Mouse (Mus musculus) monocyte, adult 2 months (primary cell): ENCODE data around the gene Sgca.
A peak's percentile ranks its signal among the peaks of the same experiment; 100 is the strongest.
"Not testable (repeated sequence)": the region's sequence is repeated elsewhere in the genome, so short reads cannot be mapped to it uniquely, and the experiment has no call there.

Source experiments
- DNase-seq, 2 experiments: peaks; one replicate each; pipeline ENCODE4 v3.0.0; 2022; ENCODE audit warnings: low spot score in 2 of 2, low read depth in 1 of 2

The Sgca gene

GRCm38 (mm10) chr11:94976199-94976598 is at the start of gene Sgca:
Gene Sgca, minus strand, starts transcription at chr11:94976327.
- DNase-seq, result no peak

DNA sequence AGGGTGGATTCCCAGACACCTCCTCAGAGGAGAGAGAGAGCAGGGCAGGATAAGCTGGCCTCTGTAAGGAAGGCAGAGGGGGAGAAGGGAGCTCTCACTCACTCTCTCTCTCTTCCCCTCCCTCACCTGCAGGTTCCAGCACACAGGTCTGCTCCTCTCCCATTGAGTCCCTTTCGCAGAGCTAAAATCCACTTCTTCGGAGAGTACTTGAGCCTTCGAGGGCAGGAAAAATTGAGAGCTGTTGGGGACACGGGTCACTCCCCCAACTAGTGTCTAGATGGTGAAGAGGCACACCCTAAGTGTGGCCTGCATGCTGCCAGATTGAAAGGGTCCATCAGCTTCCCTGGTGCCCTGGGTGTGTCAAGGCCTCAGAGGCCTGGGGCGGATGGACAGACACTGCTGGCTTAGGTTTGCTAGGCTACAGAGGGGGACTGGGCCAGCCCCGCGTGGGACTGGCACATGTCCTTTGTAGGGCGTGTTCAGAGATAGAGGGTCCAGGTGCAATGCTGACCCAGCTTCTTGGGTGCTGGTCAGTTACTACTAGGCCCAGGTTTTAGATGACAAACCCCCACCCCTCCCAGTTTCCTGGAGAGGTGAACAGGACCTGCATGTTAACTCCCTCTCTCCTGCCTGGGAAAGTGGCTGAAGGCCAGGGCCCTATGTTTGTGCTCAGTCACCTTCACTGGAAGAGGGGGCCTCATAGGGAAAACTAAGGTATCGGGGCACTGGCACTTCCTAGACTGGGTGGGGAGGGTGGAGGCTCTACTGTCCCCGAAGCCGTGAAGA is 49.3 kb upstream of the Sgca start:
- no peak for DNase-seq

GRCm38 (mm10) chr11:95024439-95025184 is 48.5 kb upstream of the Sgca start:
- no peak for DNase-seq

GRCm38 (mm10) chr11:95023481-95023880 is 47.4 kb upstream of the Sgca start:
- DNase-seq, result no peak

- no peak for DNase-seq
Measured at GRCm38 (mm10) chr11:95022237-95022992, 46.3 kb upstream of the Sgca start.

DNA sequence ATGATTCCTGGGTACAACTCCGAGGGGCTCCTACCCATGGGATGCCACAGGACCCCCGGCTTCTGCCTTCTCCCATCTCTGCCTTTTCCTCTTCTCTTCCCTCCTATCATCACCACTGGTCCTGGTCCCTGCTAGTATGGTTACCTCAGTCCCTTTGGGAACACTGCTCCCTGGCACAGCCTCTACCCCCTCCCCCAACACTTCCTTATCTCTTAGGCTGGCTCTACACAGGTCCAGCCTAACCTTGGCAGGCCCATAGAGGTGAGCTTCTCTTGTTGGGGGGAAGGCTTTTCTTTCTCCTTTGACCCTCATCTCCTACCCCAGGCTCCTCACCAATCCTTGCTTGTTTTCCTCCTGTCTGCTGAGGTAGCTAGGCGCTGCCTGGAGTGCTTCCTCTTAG is 39.4 kb upstream of the Sgca start:
- no peak for DNase-seq

DNA sequence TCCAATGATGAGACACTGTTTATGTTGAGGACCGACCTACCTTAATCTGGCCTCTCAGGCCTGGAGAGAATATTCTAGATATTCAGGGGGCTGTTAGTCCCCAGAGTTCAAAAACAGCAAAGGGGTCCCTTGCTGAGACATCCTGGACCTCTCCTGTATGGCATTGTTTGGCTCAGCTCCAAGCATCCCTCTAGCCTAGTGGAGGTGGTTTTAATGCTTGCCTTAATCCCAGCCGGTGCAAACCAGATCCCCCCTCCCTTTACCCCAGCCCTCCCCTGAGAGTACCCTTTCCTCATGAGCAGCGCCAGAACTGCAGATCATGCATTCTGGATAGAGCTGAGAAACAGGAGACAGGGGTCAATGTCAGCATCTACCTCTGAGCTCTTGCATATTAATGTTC is 36.4 kb upstream of the Sgca start:
- DNase-seq, result no peak

- no peak for DNase-seq
Measured at GRCm38 (mm10) chr11:95012075-95012474, 35.9 kb upstream of the Sgca start.

- no peak for DNase-seq
Measured at GRCm38 (mm10) chr11:95011416-95011815, 35.3 kb upstream of the Sgca start.

- DNase-seq, result not testable (repeated sequence)
Measured at GRCm38 (mm10) chr11:95010841-95011403, 34.8 kb upstream of the Sgca start.

- DNase-seq, result no peak
Measured at GRCm38 (mm10) chr11:95010141-95010739, 34.1 kb upstream of the Sgca start.

- no peak for DNase-seq
Measured at GRCm38 (mm10) chr11:95009629-95010014, 33.5 kb upstream of the Sgca start, which contains the start of gene Samd14. Gene Samd14, plus strand, starts transcription at chr11:95009879.

DNA sequence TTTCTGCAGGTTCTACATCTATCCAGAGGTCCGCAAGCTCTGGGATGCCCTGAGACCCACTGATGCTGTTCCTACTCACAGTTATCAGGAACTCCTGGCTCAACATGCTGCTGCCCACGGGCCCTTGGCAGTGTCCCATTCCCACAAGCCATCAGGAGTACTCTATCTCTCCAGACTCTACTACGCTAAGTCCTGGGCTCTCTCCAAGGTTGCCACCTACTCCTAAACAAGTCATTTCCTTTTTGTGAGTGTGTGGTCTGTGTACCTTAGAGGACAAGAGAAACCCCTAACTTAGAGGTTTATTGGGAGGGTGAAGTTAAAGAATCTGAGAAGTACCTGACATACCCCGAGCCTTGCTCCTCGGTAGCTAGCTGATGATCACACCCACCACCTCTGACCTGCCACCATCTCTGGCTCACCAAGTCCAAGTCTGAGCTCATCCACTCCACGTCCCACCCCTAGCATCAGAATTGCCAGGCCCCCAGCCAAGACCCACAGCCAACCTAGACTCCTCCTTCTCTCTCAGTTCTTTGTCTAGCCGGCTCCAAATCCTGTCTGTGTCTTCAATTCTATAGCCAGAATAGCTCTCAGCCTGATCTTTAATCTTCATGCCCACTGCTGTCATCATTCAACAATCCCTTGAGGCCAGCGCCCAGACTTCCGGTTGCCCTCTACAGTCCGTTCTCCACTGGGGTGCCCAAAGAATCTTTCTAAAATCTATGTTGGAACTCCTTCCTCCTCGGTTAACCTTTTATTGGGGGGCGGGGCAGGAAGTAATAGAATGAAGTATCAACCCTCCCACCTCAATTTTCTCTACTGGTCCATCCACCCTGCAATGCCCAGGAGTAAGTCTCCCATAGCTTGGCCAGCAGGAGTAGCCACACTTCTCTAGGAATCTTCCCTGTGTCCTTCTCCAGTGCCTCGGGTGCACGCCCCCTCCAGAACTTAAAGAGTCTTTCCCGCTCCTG is 32.8 kb upstream of the Sgca start:
- no peak for DNase-seq

DNA sequence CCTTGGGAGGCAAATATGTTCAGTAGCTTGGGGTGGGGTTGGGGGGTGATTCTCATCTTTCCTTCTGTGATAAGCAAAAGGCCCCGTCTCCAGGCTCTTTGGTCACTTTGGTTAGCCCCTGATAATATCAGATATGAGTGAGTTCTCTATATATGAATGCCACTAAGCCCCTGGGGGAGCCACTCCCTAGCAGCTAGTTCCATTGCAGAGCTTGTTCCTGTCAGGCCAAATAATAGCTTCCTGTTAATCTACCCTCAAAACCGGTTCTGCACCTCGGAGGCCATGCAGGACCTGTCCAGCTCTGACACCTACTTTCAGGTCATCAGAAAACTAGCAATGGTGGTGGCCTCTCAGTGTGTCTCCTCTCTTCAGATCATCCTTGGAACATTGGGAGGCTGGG is 31.3 kb upstream of the Sgca start:
- DNase-seq, result no peak

DNA sequence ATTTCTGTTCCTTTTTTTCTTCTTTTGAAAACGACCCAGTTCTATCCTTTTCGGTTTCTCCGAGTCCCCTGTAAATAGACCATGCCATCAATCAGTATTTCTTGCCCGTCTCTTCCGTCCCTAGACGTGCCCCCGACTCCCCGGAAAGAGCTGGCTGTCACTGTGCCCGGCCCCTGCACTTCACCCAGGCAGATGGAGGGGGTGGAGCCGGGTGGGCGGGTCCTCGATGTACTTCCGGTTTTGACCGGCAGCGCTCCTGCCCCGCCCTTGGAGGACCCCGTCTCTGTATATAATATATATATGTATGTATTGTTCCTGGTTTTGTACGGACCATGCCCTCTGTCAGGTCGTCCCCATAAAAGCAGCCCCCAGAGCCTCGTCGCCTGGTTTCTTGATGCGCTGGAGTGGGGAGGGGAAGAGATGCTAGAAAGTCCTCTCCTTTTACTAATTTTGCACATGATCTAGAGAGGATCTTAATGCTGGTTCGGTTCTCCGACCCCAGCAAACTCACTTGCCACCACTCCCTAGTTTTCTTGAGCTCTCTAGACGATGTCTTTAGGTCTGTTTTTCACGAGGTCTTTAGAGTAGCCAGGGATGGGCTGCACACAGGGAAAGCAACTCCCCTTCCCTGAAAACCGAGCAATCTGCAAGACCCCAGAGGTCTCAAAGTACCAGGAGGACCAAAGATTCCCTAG is 30.5 kb upstream of the Sgca start:
- peak in 1 of 2 experiments; percentile 58 for DNase-seq

DNA sequence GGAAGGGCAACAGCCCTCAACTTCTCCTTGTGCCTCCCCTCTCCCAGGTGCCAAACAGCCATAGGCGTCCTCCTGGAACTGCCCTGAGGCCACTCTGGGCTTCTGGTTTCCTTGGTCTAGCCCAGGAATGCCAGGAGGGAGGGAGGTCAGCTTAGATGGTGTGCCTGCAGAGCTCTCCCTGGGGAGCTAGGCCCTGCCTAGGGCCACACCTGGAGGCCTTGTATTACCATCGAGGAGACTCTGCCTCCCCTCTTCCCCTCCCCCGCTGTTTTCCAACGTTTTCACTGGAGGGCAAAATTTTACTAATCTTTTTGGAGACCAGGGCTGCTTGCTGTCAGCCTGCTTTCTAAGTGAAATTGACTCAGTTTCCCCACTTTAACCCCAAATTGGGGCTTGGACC is 29.9 kb upstream of the Sgca start:
- no peak for DNase-seq

DNA sequence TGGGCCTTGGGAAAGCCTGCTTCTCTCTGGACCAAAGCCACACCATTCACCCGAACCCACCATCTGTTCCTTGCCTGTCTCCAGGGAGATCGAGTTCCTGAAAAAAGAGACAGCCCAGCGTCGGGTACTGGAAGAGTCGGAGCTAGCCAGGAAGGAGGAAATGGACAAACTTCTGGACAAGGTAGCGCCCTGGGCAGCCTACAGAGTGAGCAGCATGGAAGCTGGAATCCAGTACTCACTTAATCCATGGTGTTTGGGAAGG is 28.7 kb upstream of the Sgca start:
- no peak for DNase-seq

DNA sequence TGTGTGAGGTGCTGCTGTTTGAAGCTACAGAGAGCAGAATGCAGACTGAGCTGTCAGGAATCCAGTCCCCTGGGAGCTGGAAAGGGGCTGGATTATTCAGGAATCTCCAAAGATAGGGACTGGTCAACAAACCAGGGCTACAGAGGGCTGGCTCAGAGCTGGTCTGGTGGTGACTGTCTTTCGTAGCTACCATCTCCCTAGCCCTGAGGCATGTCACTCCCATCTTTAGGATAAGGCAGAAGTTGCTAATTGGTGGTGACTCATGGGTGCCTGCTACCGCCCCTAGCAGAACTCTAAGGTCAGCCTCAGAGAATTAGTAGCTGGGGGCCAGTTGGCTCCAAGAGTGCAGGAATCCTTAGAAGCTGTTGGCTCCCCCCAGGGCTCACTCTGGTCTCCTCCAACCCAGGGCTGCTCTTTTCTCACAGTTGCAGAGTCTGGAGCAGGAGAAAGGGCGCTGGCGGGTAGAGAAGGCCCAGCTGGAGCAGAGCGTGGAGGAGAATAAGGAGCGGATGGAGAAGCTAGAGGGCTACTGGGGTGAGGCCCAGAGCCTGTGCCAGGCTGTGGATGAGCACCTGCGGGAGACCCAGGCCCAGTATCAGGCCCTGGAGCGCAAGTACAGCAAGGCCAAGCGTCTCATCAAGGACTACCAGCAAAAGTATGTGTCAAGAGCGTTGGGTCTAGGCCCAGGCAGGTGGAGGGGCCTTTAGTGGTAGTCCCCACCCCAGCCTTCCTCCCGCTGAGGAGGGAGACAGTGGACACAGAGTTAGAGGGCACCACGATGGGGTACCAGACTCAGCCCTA is 28.2 kb upstream of the Sgca start:
- DNase-seq, result no peak

DNA sequence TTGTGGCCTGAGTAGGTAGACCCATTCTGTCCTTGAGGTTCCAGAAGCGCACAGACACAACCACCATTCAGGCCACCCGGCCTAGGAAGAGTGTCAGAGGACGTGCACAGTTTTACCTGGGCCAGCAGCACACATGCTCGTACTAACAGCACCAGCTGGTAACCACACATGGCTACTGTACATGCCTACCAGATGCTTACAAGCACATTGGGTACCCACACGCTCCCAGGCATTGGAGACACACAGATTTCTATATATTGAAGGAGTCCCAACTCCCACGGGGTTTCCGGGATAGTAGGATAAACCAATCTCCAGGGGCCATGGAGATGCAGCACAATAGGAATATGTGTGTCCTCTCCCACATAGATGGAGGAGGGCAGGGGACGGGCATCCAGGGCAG is 26.6 kb upstream of the Sgca start:
- no peak for DNase-seq
